Comparison of ENCODE assay signal across 8 mouse cellular contexts in the genomic region with DNA sequence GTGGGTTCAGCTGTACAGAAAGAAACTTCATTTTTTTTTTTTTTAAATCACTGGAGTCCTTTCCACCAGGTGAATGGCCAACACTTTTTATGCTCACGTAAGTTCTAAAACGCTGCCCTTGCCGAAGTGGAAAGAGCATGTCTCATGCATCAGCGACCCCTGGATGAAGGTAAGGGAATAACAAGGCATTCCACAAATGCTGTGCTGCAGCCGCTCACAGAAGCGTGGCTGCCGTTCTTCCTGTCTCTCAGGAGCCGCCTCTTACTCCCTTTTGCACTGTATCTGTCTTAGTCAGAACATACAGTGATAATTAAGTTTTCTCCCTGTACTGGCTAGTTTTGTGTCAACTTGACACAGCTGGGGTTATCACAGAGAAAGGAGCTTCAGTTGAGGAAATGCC. TPM values are rescaled to one million over a fixed set of nuclear protein-coding genes. Genes with fewer than 3 reads are reported as not detected.
DNase-seq lines count a peak whose midpoint lies in the region; ATAC-seq and TF ChIP-seq lines count a peak whose summit lies in the region.
"Had no signal": no experiment of that assay in that cellular context is flagged by ENCODE, and none has a peak within 500 bp of the region (broad histone marks: within the 10 kb centered on the region; RNA-seq: fewer than 3 reads in every experiment).

No protein-coding gene starts in this region.

- H3K4me3 ChIP-seq in lung, adult 2 months (replicated peaks; ENCODE audit: extremely low read depth, low read depth, low read length): no peak overlapping the region
- no peak overlapping the region for H3K4me3 ChIP-seq in cortical plate, adult 2 months (ENCODE audit: insufficient read depth, low read length)
- no peak overlapping the region for H3K4me3 ChIP-seq in stomach, postnatal 0 days (ENCODE audit: low read depth, low read length)
- H3K4me3 ChIP-seq: liver, embryonic 13.5 days had no signal

- DNase-seq in lung, adult 2 months: no peak
- no peak for DNase-seq in lung, adult 18-20 months
- DNase-seq in induced T-regulatory cell, adult 2 months (ENCODE audit: low read depth): peak; percentile 6
- peak; percentile 34 for DNase-seq in lung, postnatal 10 days
- DNase-seq in stomach, postnatal 0 days (ENCODE audit: low spot score): peak; percentile 58
- no peak for DNase-seq in spleen, adult 18-20 months
- DNase-seq: liver, embryonic 13.5 days had no signal

- no peaks in the 10 kb centered on the region for H3K4me1 ChIP-seq in lung, adult 2 months (ENCODE audit: control insufficient read depth, insufficient read depth, low read length)
- H3K4me1 ChIP-seq in cortical plate, adult 2 months (ENCODE audit: control insufficient read depth, insufficient read depth, low read length): no peaks in the 10 kb centered on the region
- H3K4me1 ChIP-seq in stomach, postnatal 0 days (replicated peaks; ENCODE audit: control insufficient read depth, insufficient read depth): no peaks in the 10 kb centered on the region
- H3K4me1 ChIP-seq: liver, embryonic 13.5 days had no signal

- 4% methylated on average over 8 of the region's 8 CpGs for whole genome bisulfite sequencing in lung, adult 2 months
- 2% methylated on average over 8 of the region's 8 CpGs for WGBS in stomach, postnatal 0 days

- no peaks in the 10 kb centered on the region for H3K36me3 ChIP-seq in stomach, postnatal 0 days (ENCODE audit: control insufficient read depth, insufficient read depth, low read length)
- H3K36me3 ChIP-seq: liver, embryonic 13.5 days had no signal

- TF ChIP-seq CTCF in lung, adult 2 months (IDR thresholded peaks at IDR 0.05; ENCODE audit: insufficient read depth, low read length): peak; percentile 34; the same call in 1 of the 2 replicates
- TF ChIP-seq CTCF in cortical plate, adult 2 months (IDR thresholded peaks at IDR 0.05; ENCODE audit: extremely low read depth, insufficient read depth, low read length): peak; percentile 72
- peak; percentile 84 for TF ChIP-seq CTCF in stomach, postnatal 0 days (IDR thresholded peaks at IDR 0.05; ENCODE audit: low read depth)

- no peak overlapping the region for H3K9ac ChIP-seq in stomach, postnatal 0 days (ENCODE audit: low read length)
- H3K9ac ChIP-seq: liver, embryonic 13.5 days had no signal

- H3K27me3 ChIP-seq in stomach, postnatal 0 days (ENCODE audit: control insufficient read depth, insufficient read depth, low read length): no peaks in the 10 kb centered on the region

- no peak overlapping the region for H3K4me2 ChIP-seq in stomach, postnatal 0 days (replicated peaks; ENCODE audit: low read depth)
- H3K4me2 ChIP-seq: liver, embryonic 13.5 days had no signal

- H3K27ac ChIP-seq in cortical plate, adult 2 months (ENCODE audit: insufficient read depth, low read length): no peak overlapping the region
- H3K27ac ChIP-seq in stomach, postnatal 0 days (replicated peaks): no peak overlapping the region
- H3K27ac ChIP-seq: liver, embryonic 13.5 days had no signal

- no peak for TF ChIP-seq EP300 in stomach, postnatal 0 days (optimal IDR thresholded peaks at IDR 0.05)

- ATAC-seq in stomach, postnatal 0 days (ENCODE audit: low FRiP score, low TSS enrichment): peak; percentile 44; the same call in 1 of the 2 replicates

- no peaks in the 10 kb centered on the region for H3K9me3 ChIP-seq in stomach, postnatal 0 days (ENCODE audit: control insufficient read depth, low read length)
- H3K9me3 ChIP-seq: liver, embryonic 13.5 days had no signal

- TF ChIP-seq POLR2A in lung, adult 2 months (IDR thresholded peaks at IDR 0.05; ENCODE audit: borderline replicate concordance, extremely low read depth, low read depth, low read length): no peak
- TF ChIP-seq POLR2A in cortical plate, adult 2 months (IDR thresholded peaks at IDR 0.05; ENCODE audit: extremely low read depth, insufficient read depth, low read length): no peak

RNA-seq across cellular contexts. Expression of a gene that starts 6.5 kb away (rescaled TPM):
- polyA plus RNA-seq in lung, adult 2 months (2012; rRNA removed): 1.6 TPM in 2 replicates
- polyA plus RNA-seq in cortical plate, adult 2 months (2012; rRNA removed): 0.09 and 0.25 TPM in 2 replicates
- 56.4 and 62.8 TPM in 2 replicates for polyA plus RNA-seq in stomach, postnatal 0 days (2015; fragmentation: Nextera tagmentation; extraction: Ambion mirVana)

Comparison
In these comparisons a context has a peak if more than half of its experiments do, and no peak if none do; other contexts are left out.
1. DNase-seq: peak in induced T-regulatory cell, adult 2 months (single experiment), lung, postnatal 10 days (single experiment) and stomach, postnatal 0 days (single experiment); none in lung, adult 2 months (single experiment), lung, adult 18-20 months (0 of 2) and spleen, adult 18-20 months (0 of 2).
2. CTCF ChIP-seq: peak in every context shown above with its lines; median percentile 84 in stomach, postnatal 0 days; 72 in cortical plate, adult 2 months; 34 in lung, adult 2 months.
3. RNA of a gene that starts 6.5 kb away (polyA plus RNA-seq): 56.4 to 62.8 TPM in stomach, postnatal 0 days; 1.6 TPM in lung, adult 2 months and 0.09 to 0.25 TPM in cortical plate, adult 2 months; every median in the first group is over 10 times any median in the second.